Comparison of ENCODE assay signal across 20 mouse cellular contexts in genomic region chr9:68330721-68331120, GRCm38 (mm10).
"Had no signal": no experiment of that assay in that cellular context is flagged by ENCODE, and none has a peak within 500 bp of the region (broad histone marks: within the 10 kb centered on the region; RNA-seq: fewer than 3 reads in every experiment).

No protein-coding gene starts in this region.

- H3K4me1 ChIP-seq: kidney, embryonic 15.5 days; limb, embryonic 12.5 days; liver, embryonic 12.5 days; liver, embryonic 15.5 days; lung, embryonic 15.5 days; midbrain, embryonic 12.5 days; neural tube, embryonic 13.5 days had no signal

- H3K27ac ChIP-seq: kidney, embryonic 15.5 days; left cerebral cortex, adult 2 months; limb, embryonic 12.5 days; liver, embryonic 12.5 days; liver, embryonic 15.5 days; lung, embryonic 15.5 days; macrophage; midbrain, embryonic 12.5 days; neural tube, embryonic 13.5 days had no signal

- H3K9ac ChIP-seq: kidney, embryonic 15.5 days; limb, embryonic 12.5 days; liver, embryonic 12.5 days; liver, embryonic 15.5 days; lung, embryonic 15.5 days; midbrain, embryonic 12.5 days; neural tube, embryonic 13.5 days had no signal

- H3K4me3 ChIP-seq: kidney, embryonic 15.5 days; left cerebral cortex, adult 2 months; limb, embryonic 12.5 days; liver, embryonic 12.5 days; liver, embryonic 15.5 days; lung, embryonic 15.5 days; midbrain, embryonic 12.5 days; myocyte; neural tube, embryonic 13.5 days had no signal

- H3K9me3 ChIP-seq: kidney, embryonic 15.5 days; limb, embryonic 12.5 days; liver, embryonic 15.5 days; lung, embryonic 15.5 days; neural tube, embryonic 13.5 days had no signal

- DNase-seq: kidney, adult 8-10 months; kidney, postnatal 10 days; kidney, postnatal 36 days; layer of hippocampus, postnatal 36 days; liver; lung, postnatal 14 days; retina, postnatal 1 day; thymus, adult 18-20 months; thymus, postnatal 36 days had no signal

- H3K4me2 ChIP-seq: kidney, embryonic 15.5 days; limb, embryonic 12.5 days; liver, embryonic 12.5 days; liver, embryonic 15.5 days; lung, embryonic 15.5 days; midbrain, embryonic 12.5 days; neural tube, embryonic 13.5 days had no signal

- H3K36me3 ChIP-seq: kidney, embryonic 15.5 days; limb, embryonic 12.5 days; liver, embryonic 12.5 days; liver, embryonic 15.5 days; lung, embryonic 15.5 days; midbrain, embryonic 12.5 days; neural tube, embryonic 13.5 days had no signal

- ATAC-seq: liver, embryonic 12.5 days; midbrain, embryonic 16.5 days had no signal

- H3K27me3 ChIP-seq: kidney, embryonic 15.5 days; limb, embryonic 12.5 days; liver, embryonic 12.5 days; liver, embryonic 15.5 days; lung, embryonic 15.5 days; midbrain, embryonic 12.5 days; neural tube, embryonic 13.5 days had no signal
